Mouse (Mus musculus) left cerebral cortex, adult 2 months (tissue): Measurements from ENCODE around the gene Socs2. TPM values are rescaled to one million over a fixed set of nuclear protein-coding genes. Genes with fewer than 3 reads are reported as not detected.

ENCODE experiments used
- DNase-seq, 2 experiments: peaks; one replicate each; pipeline ENCODE4 v3.0.0; 2021 to 2022; ENCODE audit warnings: low spot score in 2 of 2, mixed read lengths in 1 of 2; ENCODE audit errors: extremely low spot score in 1 of 2
- H3K27ac ChIP-seq: fragments of 200-600 bp; 2 replicates; pipeline ENCODE4 v1.8.1; 2022
- H3K4me3 ChIP-seq: fragments of 200-600 bp; 2 replicates; pipeline ENCODE4 v1.8.1; 2022
- CTCF ChIP-seq: fragments of 200-600 bp; IDR thresholded peaks from 2 replicates; pipeline ENCODE4 v1.8.1; 2022; ENCODE audit warnings: antibody characterized with exemption, mild to moderate bottlenecking, moderate library complexity
- intact Hi-C: fragments of 180-260 bp; cut with DNase I; formaldehyde crosslinking; loops from one replicate; pipeline ENCODE4 v1.15.1; 2025
- total RNA-seq, 2 experiments: library from RNA; stranded (reverse); gene quantifications; 2 replicates each; pipeline ENCODE4 v1.2.3; 2021

Socs2 gene
- total RNA-seq, 2 experiments from 2014 or later = 26.4 to 33.7 TPM

DNA sequence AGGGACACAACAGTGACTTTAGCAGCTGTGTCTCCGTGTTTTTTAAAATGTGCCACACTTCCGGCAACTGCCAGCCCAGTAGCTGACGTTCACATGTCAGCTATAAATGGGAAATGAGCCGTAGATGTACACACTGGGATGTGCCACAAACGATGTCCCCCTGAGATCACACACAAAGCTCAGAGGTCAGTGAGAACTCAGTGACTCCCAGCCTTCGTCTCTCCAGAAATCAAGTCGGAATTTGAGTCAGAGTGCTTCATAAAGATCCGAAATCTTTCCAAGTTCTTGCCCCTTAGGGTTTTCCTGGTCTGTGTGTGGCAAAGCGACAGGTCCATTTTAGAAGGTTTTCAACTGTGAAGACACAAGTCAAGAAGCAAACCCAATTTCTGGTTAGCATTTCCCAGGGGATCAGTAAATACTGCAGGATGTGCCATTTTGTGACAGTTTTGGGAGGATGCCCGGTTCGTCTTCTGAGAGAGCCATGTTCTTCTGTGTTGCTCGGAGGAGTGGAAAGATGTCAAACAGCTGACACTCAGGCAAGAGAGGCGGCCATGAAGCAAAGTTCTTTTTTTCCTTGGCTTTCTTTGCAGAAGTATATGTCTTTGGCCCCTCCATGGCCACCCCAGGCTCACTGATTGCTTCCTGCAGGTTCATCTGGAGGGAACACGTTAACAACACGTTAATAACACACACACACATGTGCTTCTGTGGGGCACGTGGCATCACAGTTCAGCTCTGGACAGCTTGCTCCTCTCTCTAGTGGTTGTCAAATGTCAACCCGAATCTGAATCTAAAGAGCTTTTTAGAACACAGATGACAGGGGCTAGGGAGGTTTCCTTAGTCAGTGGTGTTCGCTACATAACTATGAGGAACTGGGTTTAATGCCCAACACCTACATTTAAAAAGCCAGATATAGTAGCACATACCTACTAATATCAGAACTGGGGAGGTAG lies 28.4 kb upstream of the Socs2 start:
- no peak for DNase-seq
- no peak overlapping the region for H3K27ac ChIP-seq
- no peak for TF ChIP-seq CTCF
- no peak overlapping the region for H3K4me3 ChIP-seq
- intact Hi-C loops = no loop called here

DNA sequence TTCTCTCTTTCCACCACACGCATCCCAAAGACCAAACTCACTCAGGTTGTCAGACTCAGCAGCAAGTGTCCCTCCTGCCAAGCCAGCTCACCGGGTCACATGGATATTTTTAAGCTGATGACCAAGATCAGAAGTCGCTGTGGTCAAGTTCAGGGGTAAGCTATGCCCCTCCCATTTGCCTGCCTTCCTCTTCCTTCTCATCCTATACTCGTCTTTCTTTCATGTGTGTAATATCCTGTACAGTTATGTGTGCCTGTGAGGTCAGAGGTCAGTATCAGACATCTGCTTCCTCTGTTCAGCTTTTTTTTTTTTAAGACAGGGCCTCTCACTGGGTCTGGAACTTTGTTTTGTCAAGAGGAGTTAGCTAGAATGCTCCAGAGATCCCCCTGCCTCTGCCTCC lies 25.4 kb upstream of the Socs2 start:
- no peak overlapping the region for H3K4me3 ChIP-seq
- TF ChIP-seq CTCF = no peak
- DNase-seq = no peak
- intact Hi-C loops = no loop called here
- no peak overlapping the region for H3K27ac ChIP-seq

DNA sequence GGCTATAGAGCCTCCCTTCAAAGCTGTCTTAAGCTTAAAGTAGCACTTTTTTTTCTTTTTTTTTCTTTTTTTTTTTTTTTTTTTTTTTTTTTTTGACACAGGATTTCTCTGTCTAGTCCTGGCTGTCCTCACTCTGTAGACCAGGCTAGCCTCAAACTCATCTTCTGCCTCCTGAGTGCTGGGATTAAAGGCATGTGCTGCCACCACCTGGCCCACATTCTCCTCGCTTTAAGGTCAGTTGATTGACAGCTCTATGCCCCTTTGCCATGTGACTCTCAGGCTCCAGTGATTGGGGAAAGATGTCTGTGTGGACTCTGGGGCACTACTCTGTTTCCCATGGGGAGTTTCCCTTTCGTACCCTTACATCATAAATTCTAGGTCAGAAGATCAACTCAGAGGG lies 23.6 kb upstream of the Socs2 start:
- TF ChIP-seq CTCF = no peak
- DNase-seq = no peak
- Histone ChIP-seq H3K4me3 (no peak overlapping the region), H3K27ac (no peak overlapping the region)
- intact Hi-C loops = no loop called here

DNA sequence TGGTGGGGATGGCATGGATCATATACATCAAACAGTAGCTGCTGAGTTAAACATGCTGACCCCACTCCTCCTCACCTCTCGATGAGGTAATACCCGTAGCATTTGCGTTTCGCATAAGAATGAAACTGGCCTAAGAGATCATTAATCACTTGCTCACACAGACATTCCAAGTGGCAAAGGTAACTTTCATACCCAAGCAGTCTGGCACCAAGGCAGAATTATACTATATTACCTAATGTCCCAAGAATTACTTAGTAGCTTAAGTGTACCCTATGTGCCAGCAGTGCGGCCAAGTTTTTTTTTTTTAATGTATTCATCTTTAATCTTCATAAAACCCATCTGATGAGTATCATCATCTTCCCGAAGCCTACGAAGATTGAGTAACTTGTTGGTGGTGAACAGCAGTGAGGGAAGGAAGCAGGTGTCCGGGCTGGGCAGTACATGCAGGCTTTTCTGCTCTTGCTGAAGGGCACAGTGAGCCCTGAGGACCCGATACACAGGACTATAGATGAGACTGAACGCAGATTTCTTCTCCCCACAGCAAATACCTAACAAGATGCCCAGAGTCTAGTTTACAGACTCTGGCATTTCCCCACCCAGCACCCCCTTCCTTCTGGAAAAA lies 22.8 kb upstream of the Socs2 start:
- TF ChIP-seq CTCF = no peak
- Histone ChIP-seq H3K4me3 (no peak overlapping the region), H3K27ac (no peak overlapping the region)
- intact Hi-C loops = no loop called here
- no peak for DNase-seq

DNA sequence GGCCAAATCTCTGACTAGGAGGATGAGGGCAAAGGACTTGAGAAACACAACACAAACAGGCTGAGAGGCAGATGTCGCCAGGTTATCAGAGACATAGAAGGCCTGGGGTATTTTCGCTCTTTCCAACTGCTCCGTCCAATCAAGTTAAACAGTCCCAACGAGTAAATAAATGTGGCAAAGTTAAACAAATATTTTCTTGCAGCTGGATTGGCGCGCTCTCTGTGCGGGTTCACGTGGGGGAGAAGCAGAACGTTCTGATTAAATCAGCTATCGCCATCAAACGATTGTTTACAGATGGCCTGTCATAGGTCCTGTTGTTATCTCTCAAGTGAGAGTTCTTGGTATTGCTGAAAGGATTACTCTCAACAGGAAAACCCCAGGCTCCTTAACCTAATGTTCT lies 22.0 kb upstream of the Socs2 start:
- TF ChIP-seq CTCF = no peak
- no peak for DNase-seq
- no peak overlapping the region for H3K27ac ChIP-seq
- intact Hi-C loops = no loop called here
- no peak overlapping the region for H3K4me3 ChIP-seq

DNA sequence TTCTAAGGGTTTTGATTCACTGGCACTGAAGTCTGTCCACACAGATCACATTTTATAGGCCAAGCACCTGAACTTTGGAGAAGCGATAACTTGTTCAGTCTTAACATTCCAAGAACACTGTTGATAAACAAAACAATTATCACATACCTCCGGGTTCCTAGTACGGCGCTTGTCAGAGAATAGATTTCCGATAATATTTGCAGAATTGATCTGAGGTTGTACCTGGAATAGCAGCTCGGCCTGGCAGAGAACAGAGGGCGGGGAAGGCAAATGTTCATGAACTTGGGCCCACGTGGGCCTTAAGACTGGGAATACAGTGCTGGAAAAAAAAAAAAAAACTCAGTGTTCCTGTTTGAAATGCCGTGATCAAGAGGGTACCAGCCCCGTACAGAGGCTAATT lies 13.3 kb upstream of the Socs2 start:
- intact Hi-C loops = no loop called here
- no peak for TF ChIP-seq CTCF

DNA sequence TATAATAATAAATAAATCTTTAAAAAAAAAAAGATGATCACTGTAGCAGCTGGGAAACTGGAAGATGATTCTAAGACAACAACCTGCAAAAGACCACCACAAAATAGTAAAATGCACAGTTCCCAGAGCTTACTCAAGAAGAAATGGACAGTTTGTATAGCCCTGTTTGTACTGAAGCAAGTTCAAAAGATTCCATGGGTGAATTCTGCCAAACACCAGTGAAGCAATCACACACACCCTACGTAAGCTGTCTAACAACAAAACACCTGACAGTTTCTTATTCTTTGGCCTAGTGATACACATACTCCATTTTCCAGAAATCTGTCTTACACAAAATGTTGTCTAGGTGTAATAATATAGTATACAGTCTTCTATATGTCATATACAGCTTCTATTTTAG lies 12.1 kb upstream of the Socs2 start:
- H3K27ac ChIP-seq = no peak overlapping the region
- no peak overlapping the region for H3K4me3 ChIP-seq
- intact Hi-C loops = no loop called here
- DNase-seq = no peak
- TF ChIP-seq CTCF = no peak

More for the DNA sequence above, 13.3 kb upstream of the Socs2 start:
- Histone ChIP-seq H3K4me3 (no peak overlapping the region), H3K27ac (no peak overlapping the region)
- no peak for DNase-seq

DNA sequence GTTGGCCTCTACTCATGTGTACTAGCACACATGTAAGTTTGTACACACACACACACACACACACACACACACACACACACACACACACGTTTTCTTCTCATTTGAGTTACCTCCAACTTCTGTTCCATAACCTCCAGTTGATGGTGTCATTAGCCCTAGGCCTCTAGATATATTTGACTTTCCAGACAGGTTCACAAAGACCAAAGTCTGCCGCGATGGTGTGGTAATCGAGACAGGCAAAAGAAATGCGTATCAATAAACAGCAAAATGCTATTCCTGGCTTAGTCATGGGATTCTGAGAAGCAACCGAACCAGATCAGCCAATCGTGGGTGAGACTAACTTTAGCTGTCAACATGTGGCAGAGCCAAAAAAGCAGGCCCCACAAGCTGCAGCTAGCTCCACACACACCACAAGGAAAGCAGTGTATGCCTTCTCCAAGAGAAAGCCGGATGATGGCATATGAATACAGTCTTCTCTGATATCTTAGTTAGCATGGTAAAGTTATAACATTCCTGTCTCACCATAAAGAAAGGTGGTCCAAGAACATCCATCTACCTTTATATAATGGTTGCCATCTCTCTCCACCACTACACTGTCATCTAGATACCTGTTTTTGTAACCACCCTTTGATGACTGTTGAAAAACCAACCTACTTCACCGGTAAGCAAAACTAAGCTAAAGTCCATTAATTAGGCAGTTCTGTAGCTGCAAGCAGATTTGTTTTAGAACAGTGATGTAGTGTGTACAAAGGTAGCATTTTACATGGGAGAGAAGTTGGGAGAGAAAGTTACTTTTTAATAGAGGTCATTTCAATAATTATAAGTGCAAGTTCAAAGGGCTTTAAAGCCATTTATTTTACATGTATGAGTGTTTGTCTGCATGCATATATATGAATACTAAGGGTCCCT lies 9.5 kb upstream of the Socs2 start:
- no peak for TF ChIP-seq CTCF
- no peak for DNase-seq
- Histone ChIP-seq H3K27ac (no peak overlapping the region), H3K4me3 (no peak overlapping the region)
- intact Hi-C loops = no loop called here

DNA sequence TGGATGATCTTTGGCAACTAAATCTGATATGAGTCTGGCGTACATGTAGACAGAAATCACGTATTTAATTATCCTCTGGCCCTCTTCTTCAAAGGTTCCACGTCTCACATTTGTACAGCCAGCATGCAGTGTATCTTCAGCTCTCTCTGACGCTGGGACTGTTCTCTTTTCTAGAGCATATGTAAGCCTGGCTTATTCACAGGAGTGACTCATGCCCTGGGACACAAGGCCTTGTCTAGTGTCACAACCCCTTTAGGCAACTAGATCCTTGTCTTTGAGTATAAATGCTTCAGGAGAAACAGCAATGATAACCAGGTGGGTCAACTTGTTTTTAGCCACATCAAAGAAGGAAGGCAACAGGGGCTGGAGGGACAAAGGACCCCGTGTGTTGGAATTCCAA lies 5.7 kb upstream of the Socs2 start:
- DNase-seq = no peak
- intact Hi-C loops = no loop called here

DNA sequence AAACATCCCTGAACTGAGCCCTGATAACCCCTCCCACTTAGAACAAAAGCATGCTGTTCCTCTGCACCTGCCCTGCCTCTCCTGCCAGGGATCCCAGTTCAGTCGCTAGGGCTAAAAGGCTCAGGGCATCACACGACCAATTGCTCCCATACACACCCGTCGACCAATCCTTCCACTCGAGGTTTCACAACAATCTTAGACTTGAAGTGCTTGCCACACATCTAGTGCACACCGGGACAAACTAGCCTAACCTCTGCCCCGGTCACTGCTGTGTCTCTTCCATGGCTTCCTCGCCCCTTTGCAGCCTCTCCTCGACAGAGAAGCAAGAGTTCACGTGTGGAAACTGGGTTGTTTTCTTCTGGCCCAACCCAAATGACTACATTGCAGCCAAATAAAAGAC lies 3.3 kb upstream of the Socs2 start:
- intact Hi-C loops = no loop called here
- DNase-seq = no peak
- TF ChIP-seq CTCF = no peak
- Histone ChIP-seq H3K27ac (no peak overlapping the region), H3K4me3 (no peak overlapping the region)

More for the DNA sequence above, 5.7 kb upstream of the Socs2 start:
- Histone ChIP-seq H3K27ac (no peak overlapping the region), H3K4me3 (no peak overlapping the region)
- no peak for TF ChIP-seq CTCF

DNA sequence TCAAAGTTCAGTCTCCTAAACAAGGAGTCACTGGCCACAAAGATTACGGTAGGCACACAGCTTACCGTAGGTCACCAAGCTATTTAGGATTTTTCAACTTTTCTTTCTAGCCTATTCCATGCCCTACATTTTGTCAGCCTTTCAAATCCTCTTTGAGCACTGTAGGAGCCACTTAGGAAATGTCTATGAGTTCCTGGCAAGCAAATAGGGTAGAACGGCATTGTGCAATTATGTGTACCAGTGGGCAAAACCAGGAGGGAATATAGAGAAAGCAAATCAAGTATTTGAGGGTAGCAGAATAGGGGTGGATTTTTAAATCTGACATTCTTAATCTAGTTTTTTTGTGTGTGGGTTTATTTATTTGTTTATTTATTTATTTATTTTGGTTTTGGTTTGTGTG lies 2.7 kb upstream of the Socs2 start:
- Histone ChIP-seq H3K4me3 (no peak overlapping the region), H3K27ac (no peak overlapping the region)
- TF ChIP-seq CTCF = no peak
- DNase-seq = no peak
- intact Hi-C loops = no loop called here

DNA sequence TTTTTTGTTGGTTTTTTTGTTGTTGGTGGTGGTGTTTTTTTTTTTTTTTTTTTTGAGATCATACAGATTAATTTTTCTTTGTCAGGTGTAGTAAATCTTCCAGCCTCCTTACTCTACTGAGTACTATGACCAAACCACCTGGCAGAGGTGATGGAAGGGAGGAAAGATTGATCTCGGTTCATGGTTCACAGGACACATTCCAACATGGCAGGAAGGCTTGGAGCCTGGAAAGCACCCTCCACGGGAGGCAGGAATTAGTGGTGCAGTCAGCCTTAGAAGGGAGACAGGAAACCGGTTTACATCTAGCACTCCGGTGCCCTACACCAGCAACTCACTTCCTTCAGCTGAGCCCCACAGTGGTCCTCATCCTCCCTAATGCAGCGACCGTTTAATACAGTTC lies 1.7 kb upstream of the Socs2 start:
- TF ChIP-seq CTCF = no peak
- Histone ChIP-seq H3K27ac (no peak overlapping the region), H3K4me3 (no peak overlapping the region)
- intact Hi-C loops = loop anchor here (1.0 kb wide), 1 partner anchor 314 kb away; no protein-coding TSS in a partner anchor
- no peak for DNase-seq
